Mouse (Mus musculus) embryonic fibroblast, embryonic 13.5 days (primary cell): ENCODE data around the gene Irx1.

Experiments
- CTCF ChIP-seq: IDR thresholded peaks from 2 replicates; pipeline ENCODE4 v1.5.1; 2011; ENCODE audit warnings: mild to moderate bottlenecking, control low read depth, low read length, moderate library complexity, borderline replicate concordance; ENCODE audit not compliant: insufficient read depth
- POLR2A ChIP-seq: IDR thresholded peaks from 2 replicates; pipeline ENCODE4 v1.6.1; 2011; ENCODE audit warnings: low read depth, mild to moderate bottlenecking, control low read depth, low read length, moderate library complexity

DNA sequence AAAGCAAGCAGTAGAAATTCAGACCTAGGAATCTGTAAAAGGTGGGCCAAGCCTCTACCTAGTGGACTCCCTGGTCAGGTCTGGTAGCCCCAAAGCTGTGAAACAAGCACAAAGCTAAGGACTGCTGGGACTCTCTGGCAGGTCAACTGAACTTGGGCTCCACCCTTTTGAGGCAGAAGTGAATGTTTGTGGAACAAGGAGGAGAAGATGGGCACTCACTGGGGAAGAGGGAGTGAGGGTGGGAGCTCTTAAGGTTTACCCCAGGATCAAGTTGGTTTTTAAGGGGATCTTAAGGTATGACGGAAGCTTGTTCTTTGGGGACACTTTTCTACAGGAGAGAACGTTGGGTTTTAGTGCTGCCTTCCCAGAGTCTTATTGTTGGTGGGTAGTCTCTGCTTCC lies 3.1 kb upstream of the Irx1 start:
- no peak for TF ChIP-seq CTCF
- no peak for TF ChIP-seq POLR2A
